Mouse (Mus musculus): ENCODE measurements at regions not wholly inside any gene's neighbourhood (a gene's known extent, or its start where the extent isn't known, plus 50 kb on each side); places are given as distances from the start of the nearest gene placed in this dataset.

DNA sequence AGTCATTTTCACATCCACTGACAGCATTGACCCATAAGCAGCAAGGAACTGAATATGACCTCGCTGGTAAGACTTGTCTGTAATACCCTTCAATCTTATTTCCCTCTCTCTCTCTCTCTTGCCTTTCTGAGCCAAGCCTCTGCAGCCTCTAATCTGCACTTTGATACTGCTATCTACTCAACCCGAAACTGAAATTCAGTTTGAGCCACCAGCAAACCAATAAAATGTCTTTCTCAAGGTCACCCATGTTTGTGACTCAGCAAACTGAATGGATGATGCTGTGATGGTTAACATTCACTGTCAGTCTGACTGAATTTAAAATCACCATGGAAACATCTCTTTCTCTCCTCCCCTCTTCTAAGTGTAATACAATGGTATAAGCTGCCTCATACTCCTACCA is 132.0 kb downstream of the Qdpr start:
- no peak for TF ChIP-seq POLR2A (IDR thresholded peaks at IDR 0.05; ENCODE audit: borderline replicate concordance, control insufficient read depth, low read depth, low read length)
- no peak for TF ChIP-seq CTCF (IDR thresholded peaks at IDR 0.05; ENCODE audit: control insufficient read depth, insufficient read depth, low read length)
- Histone ChIP-seq H3K4me1 (ENCODE audit: control insufficient read depth, insufficient read depth, low read length) (no peaks in the 10 kb centered on the region), H3K27ac (ENCODE audit: control insufficient read depth, insufficient read depth, low read depth, low read length, poor library complexity) (no peak overlapping the region), H3K4me3 (replicated peaks; ENCODE audit: control insufficient read depth, low read depth, low read length) (no peak overlapping the region)
- 63% methylated on average over 2 of the region's 2 CpGs for WGBS

DNA sequence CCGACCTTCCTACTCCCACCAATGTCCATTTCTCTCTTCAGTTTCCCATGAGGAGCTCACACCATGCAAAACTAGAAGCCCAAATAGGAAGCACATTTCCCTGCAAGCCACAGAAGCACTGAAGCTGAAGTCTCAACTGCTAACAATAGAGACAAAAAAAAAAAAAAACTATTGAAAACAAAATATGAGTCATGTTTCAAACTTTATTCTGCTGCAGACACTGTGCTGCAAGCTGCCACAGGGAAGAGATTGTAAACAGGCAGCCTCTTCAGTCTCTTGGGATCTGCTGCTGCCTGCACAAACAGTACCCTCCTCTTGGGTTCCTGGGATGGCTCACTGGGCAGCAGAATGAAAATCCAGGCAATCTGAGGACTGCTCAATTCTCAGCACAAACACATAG is 148.9 kb downstream of the Qdpr start:
- H3K27ac ChIP-seq (ENCODE audit: control insufficient read depth, insufficient read depth, low read depth, low read length, poor library complexity), result no peak overlapping the region
- no peaks in the 10 kb centered on the region for H3K4me1 ChIP-seq (ENCODE audit: control insufficient read depth, insufficient read depth, low read length)
- 33% methylated on average over 1 of the region's 1 CpGs for WGBS
- no peak overlapping the region for H3K4me3 ChIP-seq (replicated peaks; ENCODE audit: control insufficient read depth, low read depth, low read length)
- TF ChIP-seq POLR2A (IDR thresholded peaks at IDR 0.05; ENCODE audit: borderline replicate concordance, control insufficient read depth, low read depth, low read length) (no peak), CTCF (IDR thresholded peaks at IDR 0.05; ENCODE audit: control insufficient read depth, insufficient read depth, low read length) (no peak)

DNA sequence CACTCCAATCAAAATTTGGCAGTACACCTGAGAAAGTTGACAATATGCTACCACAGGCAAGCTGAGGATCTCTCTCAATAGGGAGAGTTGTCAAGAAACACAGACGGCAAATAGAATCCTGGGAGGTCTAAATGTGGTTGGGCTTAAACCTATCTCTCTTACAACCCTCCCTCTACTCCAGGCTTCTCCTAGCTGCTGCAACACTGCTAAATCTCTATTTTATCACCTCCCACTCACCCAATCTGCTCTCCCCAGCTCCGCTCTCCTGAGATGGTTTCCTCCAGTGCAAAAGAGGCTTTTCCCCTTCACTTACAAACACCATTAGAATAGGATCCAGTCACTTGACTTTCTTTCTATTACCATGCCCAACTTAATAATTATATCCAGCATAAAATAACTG is 151.2 kb downstream of the Qdpr start:
- TF ChIP-seq POLR2A (IDR thresholded peaks at IDR 0.05; ENCODE audit: borderline replicate concordance, control insufficient read depth, low read depth, low read length) (no peak), CTCF (IDR thresholded peaks at IDR 0.05; ENCODE audit: control insufficient read depth, insufficient read depth, low read length) (no peak)
- 71% methylated on average over 2 of the region's 2 CpGs for WGBS
- H3K4me3 ChIP-seq (replicated peaks; ENCODE audit: control insufficient read depth, low read depth, low read length), result no peak overlapping the region
- H3K4me1 ChIP-seq (ENCODE audit: control insufficient read depth, insufficient read depth, low read length), result no peaks in the 10 kb centered on the region
- H3K27ac ChIP-seq (ENCODE audit: control insufficient read depth, insufficient read depth, low read depth, low read length, poor library complexity), result no peak overlapping the region

DNA sequence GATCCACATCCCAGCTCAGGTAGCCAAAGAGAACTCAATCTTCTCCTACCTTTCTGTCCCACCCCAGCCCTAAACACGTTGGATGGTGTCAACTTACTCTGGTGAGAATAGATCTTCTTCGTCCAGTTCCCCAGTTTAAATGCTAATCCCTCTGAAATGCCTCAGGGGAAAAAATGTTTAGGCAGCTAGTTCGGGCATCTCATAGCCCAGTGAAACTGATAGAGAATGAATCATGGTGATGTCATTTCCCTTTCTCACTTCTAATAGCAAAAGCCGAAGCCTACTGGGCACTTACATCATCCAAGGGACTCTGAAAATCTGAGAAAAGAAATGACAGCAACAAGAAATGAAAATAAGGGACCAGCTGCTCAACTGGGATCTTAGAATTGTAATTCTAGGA is 154.9 kb downstream of the Qdpr start:
- no peak for TF ChIP-seq CTCF (IDR thresholded peaks at IDR 0.05; ENCODE audit: control insufficient read depth, insufficient read depth, low read length)
- no peak for TF ChIP-seq POLR2A (IDR thresholded peaks at IDR 0.05; ENCODE audit: borderline replicate concordance, control insufficient read depth, low read depth, low read length)
- WGBS, result 41% methylated on average over 4 of the region's 4 CpGs
- H3K4me3 ChIP-seq (replicated peaks; ENCODE audit: control insufficient read depth, low read depth, low read length), result no peak overlapping the region
- H3K4me1 ChIP-seq (ENCODE audit: control insufficient read depth, insufficient read depth, low read length), result peaks cover 1% of the 10 kb centered on the region; the same call in 1 of the 2 replicates
- no peak overlapping the region for H3K27ac ChIP-seq (ENCODE audit: control insufficient read depth, insufficient read depth, low read depth, low read length, poor library complexity)

DNA sequence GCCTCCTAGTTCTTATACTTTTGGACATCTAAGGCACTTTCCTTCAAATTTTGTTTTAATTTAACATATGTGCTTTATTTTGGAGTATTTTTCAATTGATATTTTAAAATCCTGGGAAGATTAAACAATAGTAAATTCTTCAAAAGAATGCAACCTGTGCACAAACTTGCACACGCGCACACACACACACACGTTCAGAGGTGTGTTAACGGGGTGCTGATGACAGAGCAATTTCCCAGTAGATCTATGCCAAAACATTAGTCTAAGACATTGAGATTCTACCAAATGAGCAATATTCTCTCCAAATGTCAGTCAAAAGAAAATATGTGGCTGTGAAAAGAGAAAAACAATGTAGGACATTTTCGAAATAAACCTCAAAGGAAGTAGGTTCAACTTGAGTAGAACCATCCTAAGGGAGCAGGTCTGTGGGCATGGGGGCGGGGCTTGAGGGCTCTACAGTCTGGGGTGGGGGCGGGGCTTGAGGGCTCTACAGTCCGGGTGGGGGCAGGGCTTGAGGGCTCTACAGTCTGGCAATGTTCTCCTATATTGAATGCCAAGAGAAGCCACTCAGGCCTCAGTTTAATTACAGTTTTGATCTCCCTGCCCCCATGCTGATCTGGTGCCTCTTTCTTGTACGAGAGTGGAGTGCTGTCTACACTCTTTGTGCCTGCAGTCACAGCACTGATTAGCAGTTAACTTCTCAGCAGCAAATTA is 157.0 kb downstream of the Qdpr start:
- no peak overlapping the region for H3K27ac ChIP-seq (ENCODE audit: control insufficient read depth, insufficient read depth, low read depth, low read length, poor library complexity)
- peaks cover 1% of the 10 kb centered on the region; the same call in 1 of the 2 replicates for H3K4me1 ChIP-seq (ENCODE audit: control insufficient read depth, insufficient read depth, low read length)
- TF ChIP-seq POLR2A (IDR thresholded peaks at IDR 0.05; ENCODE audit: borderline replicate concordance, control insufficient read depth, low read depth, low read length), result no peak
- no peak overlapping the region for H3K4me3 ChIP-seq (replicated peaks; ENCODE audit: control insufficient read depth, low read depth, low read length)
- 22% methylated on average over 9 of the region's 9 CpGs for WGBS

DNA sequence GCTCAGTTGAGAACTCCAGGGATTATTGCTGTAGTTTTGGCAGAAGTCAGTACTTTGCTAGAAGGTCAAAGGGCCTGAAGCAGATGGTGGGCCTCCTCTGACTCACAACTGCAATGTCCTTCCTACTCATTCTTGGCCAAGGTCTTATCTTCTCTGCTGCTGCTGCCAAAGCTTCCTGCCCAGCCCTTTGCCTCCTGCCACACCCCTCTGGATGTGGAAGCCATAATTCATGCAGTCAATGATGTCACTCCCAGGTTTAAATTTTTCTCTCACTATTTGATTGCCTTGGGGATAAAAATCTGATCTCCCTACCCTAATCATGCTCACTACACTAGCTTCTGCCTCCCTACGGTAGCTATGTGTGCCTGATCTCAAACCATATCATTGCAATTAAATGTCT is 157.7 kb downstream of the Qdpr start:
- no peak overlapping the region for H3K27ac ChIP-seq (ENCODE audit: control insufficient read depth, insufficient read depth, low read depth, low read length, poor library complexity)
- no peak overlapping the region for H3K4me3 ChIP-seq (replicated peaks; ENCODE audit: control insufficient read depth, low read depth, low read length)
- TF ChIP-seq CTCF (IDR thresholded peaks at IDR 0.05; ENCODE audit: control insufficient read depth, insufficient read depth, low read length), result no peak
- TF ChIP-seq POLR2A (IDR thresholded peaks at IDR 0.05; ENCODE audit: borderline replicate concordance, control insufficient read depth, low read depth, low read length), result no peak
- peaks cover 1% of the 10 kb centered on the region; the same call in 1 of the 2 replicates for H3K4me1 ChIP-seq (ENCODE audit: control insufficient read depth, insufficient read depth, low read length)
- WGBS, result 27% methylated on average over 1 of the region's 1 CpGs

DNA sequence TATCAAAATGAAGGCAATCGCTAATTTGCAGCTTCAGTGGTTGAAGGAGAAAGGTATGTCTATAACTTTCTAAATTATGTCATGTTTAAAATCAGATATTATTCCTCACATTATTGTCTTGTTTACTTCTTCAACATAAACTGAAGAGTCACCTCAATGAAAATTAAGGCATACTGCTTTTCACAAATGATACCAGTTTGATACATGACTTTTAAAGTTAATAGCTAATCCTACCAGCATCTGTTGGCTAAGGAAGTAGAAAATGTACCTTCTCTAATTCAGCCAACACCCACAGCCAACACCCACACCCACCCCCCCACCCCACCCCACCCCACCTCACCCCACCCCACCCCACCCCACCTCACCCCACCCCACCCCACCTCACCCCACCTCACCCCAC is 158.3 kb downstream of the Qdpr start:
- H3K4me1 ChIP-seq (ENCODE audit: control insufficient read depth, insufficient read depth, low read length), result peaks cover 1% of the 10 kb centered on the region; the same call in 1 of the 2 replicates
- 76% methylated on average over 1 of the region's 1 CpGs for WGBS
- H3K4me3 ChIP-seq (replicated peaks; ENCODE audit: control insufficient read depth, low read depth, low read length), result no peak overlapping the region
- TF ChIP-seq POLR2A (IDR thresholded peaks at IDR 0.05; ENCODE audit: borderline replicate concordance, control insufficient read depth, low read depth, low read length) (no peak), CTCF (IDR thresholded peaks at IDR 0.05; ENCODE audit: control insufficient read depth, insufficient read depth, low read length) (no peak)
- H3K27ac ChIP-seq (ENCODE audit: control insufficient read depth, insufficient read depth, low read depth, low read length, poor library complexity), result no peak overlapping the region

DNA sequence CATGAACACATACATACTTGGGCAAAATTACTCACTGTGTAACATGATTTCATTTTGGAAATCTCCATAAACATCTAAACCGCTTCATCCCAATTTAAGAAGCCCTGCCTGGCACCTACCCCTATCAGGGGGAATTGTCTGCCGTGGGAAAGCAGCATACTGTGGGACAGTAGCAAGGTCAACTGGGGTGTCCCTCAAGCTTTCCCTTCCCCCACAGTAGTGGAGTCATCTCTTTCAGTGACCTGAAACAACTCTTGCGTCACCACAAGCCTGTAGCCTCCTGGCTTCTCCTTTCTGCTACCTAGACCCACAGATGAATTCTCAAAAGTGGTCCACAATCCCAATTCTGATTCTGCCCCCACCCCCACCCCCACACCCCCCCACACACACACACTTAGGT is 158.8 kb downstream of the Qdpr start:
- TF ChIP-seq POLR2A (IDR thresholded peaks at IDR 0.05; ENCODE audit: borderline replicate concordance, control insufficient read depth, low read depth, low read length) (no peak), CTCF (IDR thresholded peaks at IDR 0.05; ENCODE audit: control insufficient read depth, insufficient read depth, low read length) (no peak)
- H3K4me1 ChIP-seq (ENCODE audit: control insufficient read depth, insufficient read depth, low read length), result peaks cover 1% of the 10 kb centered on the region; the same call in 1 of the 2 replicates
- no peak overlapping the region for H3K27ac ChIP-seq (ENCODE audit: control insufficient read depth, insufficient read depth, low read depth, low read length, poor library complexity)
- 53% methylated on average over 3 of the region's 3 CpGs for WGBS
- no peak overlapping the region for H3K4me3 ChIP-seq (replicated peaks; ENCODE audit: control insufficient read depth, low read depth, low read length)

DNA sequence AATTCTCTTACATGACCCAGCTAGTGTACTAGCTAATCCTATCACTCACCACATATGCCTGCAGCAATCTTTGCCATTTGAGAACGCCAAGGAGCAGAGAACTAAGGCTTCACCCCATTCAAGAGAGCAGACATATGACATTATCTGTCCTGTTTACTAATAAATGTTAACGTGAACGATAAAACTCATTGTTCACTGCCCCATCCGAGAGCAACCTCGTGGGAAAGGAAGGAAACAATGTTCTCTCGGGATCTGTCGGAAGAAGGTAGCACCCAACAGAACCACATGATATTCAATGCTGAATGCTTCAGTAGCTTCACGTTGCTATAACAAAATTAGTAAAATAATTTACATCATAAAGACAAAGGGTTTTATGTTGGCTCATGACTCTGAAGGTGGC is 163.6 kb downstream of the Qdpr start:
- 86% methylated on average over 8 of the region's 8 CpGs for WGBS
- H3K27ac ChIP-seq (ENCODE audit: control insufficient read depth, insufficient read depth, low read depth, low read length, poor library complexity), result no peak overlapping the region
- H3K4me3 ChIP-seq (replicated peaks; ENCODE audit: control insufficient read depth, low read depth, low read length), result no peak overlapping the region
- TF ChIP-seq CTCF (IDR thresholded peaks at IDR 0.05; ENCODE audit: control insufficient read depth, insufficient read depth, low read length) (no peak), POLR2A (IDR thresholded peaks at IDR 0.05; ENCODE audit: borderline replicate concordance, control insufficient read depth, low read depth, low read length) (no peak)
- H3K4me1 ChIP-seq (ENCODE audit: control insufficient read depth, insufficient read depth, low read length), result no peaks in the 10 kb centered on the region
